Comparison of ENCODE assay signal across 8 mouse cellular contexts in genomic region chr19:42166130-42166529, GRCm38 (mm10). TPM values are rescaled to one million over a fixed set of nuclear protein-coding genes. Genes with fewer than 3 reads are reported as not detected.
A peak's percentile ranks its signal among the peaks of the same experiment; 100 is the strongest.
DNase-seq lines count a peak whose midpoint lies in the region; ATAC-seq and TF ChIP-seq lines count a peak whose summit lies in the region.

No protein-coding gene starts in this region.

- peak; percentile 73 for DNase-seq in ES-CJ7 (ENCODE audit: low read depth, low spot score)
- peak; percentile 81 for DNase-seq in c-Kit-positive CD71-positive TER-119-positive erythroid progenitor cells, embryonic 14.5 days (ENCODE audit: low spot score)
- peak; percentile 85 for DNase-seq in forebrain, embryonic 14.5 days (ENCODE audit: low spot score)
- DNase-seq in layer of hippocampus, adult 2 months (ENCODE audit: low spot score in 2 of 2): peak; percentile 81 to 91
- DNase-seq in lung, embryonic 14.5 days: peak; percentile 96
- DNase-seq in testis, postnatal 14 days (ENCODE audit: low spot score): peak; percentile 73

- no peaks in the 10 kb centered on the region for H3K9me3 ChIP-seq in forebrain, embryonic 14.5 days (replicated peaks; ENCODE audit: control insufficient read depth, low read length)
- H3K9me3 ChIP-seq in lung, embryonic 14.5 days (ENCODE audit: low read depth, low read length): no peaks in the 10 kb centered on the region

- H3K4me2 ChIP-seq in forebrain, embryonic 14.5 days (ENCODE audit: low read length): peak overlapping the region; percentile 43
- H3K4me2 ChIP-seq in lung, embryonic 14.5 days: peak overlapping the region; percentile 50

- no peak overlapping the region for H3K9ac ChIP-seq in forebrain, embryonic 14.5 days (ENCODE audit: low read length)
- H3K9ac ChIP-seq in lung, embryonic 14.5 days: no peak overlapping the region

- no peaks in the 10 kb centered on the region for H3K36me3 ChIP-seq in forebrain, embryonic 14.5 days (ENCODE audit: control insufficient read depth, insufficient read depth, low read length)
- H3K36me3 ChIP-seq in lung, embryonic 14.5 days (ENCODE audit: insufficient read depth): no peaks in the 10 kb centered on the region

- TF ChIP-seq CTCF in layer of hippocampus, adult 2 months (conservative IDR thresholded peaks at IDR 0.05): peak; percentile 95
- TF ChIP-seq CTCF in lung, embryonic 14.5 days (IDR thresholded peaks at IDR 0.05; ENCODE audit: low read depth): peak; percentile 94
- TF ChIP-seq CTCF in olfactory bulb, adult 2 months (IDR thresholded peaks at IDR 0.05; ENCODE audit: insufficient read depth, low read depth, low read length): peak; percentile 77

- TF ChIP-seq POLR2A in olfactory bulb, adult 2 months (IDR thresholded peaks at IDR 0.05; ENCODE audit: insufficient read depth, low read depth, low read length): no peak

- H3K4me3 ChIP-seq in forebrain, embryonic 14.5 days (ENCODE audit: low read depth, low read length): no peak overlapping the region
- peak overlapping the region; percentile 47 for H3K4me3 ChIP-seq in layer of hippocampus, adult 2 months
- no peak overlapping the region for H3K4me3 ChIP-seq in lung, embryonic 14.5 days (ENCODE audit: low read depth, low read length)
- H3K4me3 ChIP-seq in olfactory bulb, adult 2 months (ENCODE audit: insufficient read depth, low read depth, low read length): no peak overlapping the region

- peaks cover 4% of the 10 kb centered on the region; the same call in 1 of the 2 replicates for H3K27me3 ChIP-seq in forebrain, embryonic 14.5 days (replicated peaks; ENCODE audit: control insufficient read depth, insufficient read depth, low read length)
- peaks cover 13% of the 10 kb centered on the region; the same call in 1 of the 2 replicates for H3K27me3 ChIP-seq in lung, embryonic 14.5 days (ENCODE audit: insufficient read depth, low read length)

- H3K4me1 ChIP-seq in forebrain, embryonic 14.5 days (ENCODE audit: control insufficient read depth, insufficient read depth, low read length): peaks cover 4% of the 10 kb centered on the region
- H3K4me1 ChIP-seq in lung, embryonic 14.5 days (ENCODE audit: insufficient read depth): no peaks in the 10 kb centered on the region
- peaks cover 7% of the 10 kb centered on the region for H3K4me1 ChIP-seq in olfactory bulb, adult 2 months (ENCODE audit: control insufficient read depth, insufficient read depth, low read length)

- ATAC-seq in forebrain, embryonic 14.5 days: no peak
- ATAC-seq in hematopoietic stem cell, adult 5-6 weeks (replicated peaks in 1 of 2; ENCODE audit: insufficient read depth in 1 of 2, low FRiP score in 2 of 2, low TSS enrichment in 1 of 2, low read depth in 1 of 2, poor library complexity in 2 of 2, severe bottlenecking in 2 of 2): peak; percentile 51 to 52; a peak in 2 of 4 replicates
- no peak for ATAC-seq in lung, embryonic 14.5 days (ENCODE audit: insufficient read depth)

- WGBS in forebrain, embryonic 14.5 days: 3% methylated on average over 12 of the region's 12 CpGs
- WGBS in lung, embryonic 14.5 days: 3% methylated on average over 12 of the region's 12 CpGs
- 1% methylated on average over 12 of the region's 12 CpGs for WGBS in olfactory bulb, adult 2 months

- no peak overlapping the region for H3K27ac ChIP-seq in forebrain, embryonic 14.5 days (ENCODE audit: low read depth, low read length)
- H3K27ac ChIP-seq in layer of hippocampus, adult 2 months: peak overlapping the region; percentile 49; the same call in 1 of the 2 replicates
- no peak overlapping the region for H3K27ac ChIP-seq in lung, embryonic 14.5 days (ENCODE audit: low read depth)
- no peak overlapping the region for H3K27ac ChIP-seq in olfactory bulb, adult 2 months (ENCODE audit: insufficient read depth, low read depth, low read length)

RNA-seq across cellular contexts. Expression of gene Zfyve27, which starts 2.4 kb away (rescaled TPM):
- 19.5 and 28.0 TPM in 2 replicates for polyA plus RNA-seq in forebrain, embryonic 14.5 days (2014; fragmentation: Nextera tagmentation; extraction: Ambion mirVana)
- 20.0 and 37.1 TPM in 2 replicates for total RNA-seq in hematopoietic stem cell, adult 5-6 weeks (2017)
- total RNA-seq in layer of hippocampus, adult 2 months (2021): 100 to 1,000 TPM in 1 of 2 experiments, 10 to 100 TPM in 1; 91.7 to 101 TPM
- 15.2 and 16.8 TPM in 2 replicates for polyA plus RNA-seq in lung, embryonic 14.5 days (2014; fragmentation: Nextera tagmentation; extraction: Ambion mirVana)
- polyA plus RNA-seq in olfactory bulb, adult 2 months (2012; ENCODE audit: insufficient read depth, insufficient read length, low replicate concordance, missing spikeins): not detected in 2 replicates

RNA-seq across cellular contexts. Expression of gene Marveld1, which starts 18.9 kb away (rescaled TPM):
- polyA plus RNA-seq in forebrain, embryonic 14.5 days (2014; fragmentation: Nextera tagmentation; extraction: Ambion mirVana): 2.2 and 3.1 TPM in 2 replicates
- 16.1 and 22.8 TPM in 2 replicates for total RNA-seq in hematopoietic stem cell, adult 5-6 weeks (2017)
- 1 to 10 TPM; 7.0 to 8.3 TPM for total RNA-seq in layer of hippocampus, adult 2 months (2021)
- 18.6 and 25.4 TPM in 2 replicates for polyA plus RNA-seq in lung, embryonic 14.5 days (2014; fragmentation: Nextera tagmentation; extraction: Ambion mirVana)
- not detected in 2 replicates for polyA plus RNA-seq in olfactory bulb, adult 2 months (2012; ENCODE audit: insufficient read depth, insufficient read length, low replicate concordance, missing spikeins)

RNA-seq across cellular contexts. Expression of gene Sfrp5, which starts 35.9 kb away (rescaled TPM):
- polyA plus RNA-seq in forebrain, embryonic 14.5 days (2014; fragmentation: Nextera tagmentation; extraction: Ambion mirVana): 0.78 and 0.81 TPM in 2 replicates
- total RNA-seq in hematopoietic stem cell, adult 5-6 weeks (2017): 0.20 TPM in 1 of 2 replicates, not detected in the other
- total RNA-seq in layer of hippocampus, adult 2 months (2021): under 1 TPM; 0.25 to 0.26 TPM
- polyA plus RNA-seq in lung, embryonic 14.5 days (2014; fragmentation: Nextera tagmentation; extraction: Ambion mirVana): 0.28 and 1.0 TPM in 2 replicates
- polyA plus RNA-seq in olfactory bulb, adult 2 months (2012; ENCODE audit: insufficient read depth, insufficient read length, low replicate concordance, missing spikeins): not detected in 2 replicates

RNA-seq across cellular contexts. Expression of gene Avpi1, which starts 37.3 kb away (rescaled TPM):
- 9.5 and 13.0 TPM in 2 replicates for polyA plus RNA-seq in forebrain, embryonic 14.5 days (2014; fragmentation: Nextera tagmentation; extraction: Ambion mirVana)
- total RNA-seq in hematopoietic stem cell, adult 5-6 weeks (2017): 5.3 and 5.4 TPM in 2 replicates
- total RNA-seq in layer of hippocampus, adult 2 months (2021): 10 to 100 TPM; 18.0 to 20.7 TPM
- 44.3 and 51.6 TPM in 2 replicates for polyA plus RNA-seq in lung, embryonic 14.5 days (2014; fragmentation: Nextera tagmentation; extraction: Ambion mirVana)
- not detected in 2 replicates for polyA plus RNA-seq in olfactory bulb, adult 2 months (2012; ENCODE audit: insufficient read depth, insufficient read length, low replicate concordance, missing spikeins)

Comparison
In these comparisons a context has a peak if more than half of its experiments do, and no peak if none do; other contexts are left out.
1. ATAC-seq: peak in hematopoietic stem cell, adult 5-6 weeks (2 of 2); none in forebrain, embryonic 14.5 days (single experiment) and lung, embryonic 14.5 days (single experiment).
2. Peak in every context shown above with its lines, with median percentiles within 50 percentile points of each other: DNase-seq and CTCF ChIP-seq.